Mouse (Mus musculus): Measurements from ENCODE around the gene Lrrfip1. TPM values are rescaled to one million over a fixed set of nuclear protein-coding genes. Genes with fewer than 3 reads are reported as not detected.

Lrrfip1 gene
- polyA plus RNA-seq, 1 experiment, result 38.1 TPM

DNA sequence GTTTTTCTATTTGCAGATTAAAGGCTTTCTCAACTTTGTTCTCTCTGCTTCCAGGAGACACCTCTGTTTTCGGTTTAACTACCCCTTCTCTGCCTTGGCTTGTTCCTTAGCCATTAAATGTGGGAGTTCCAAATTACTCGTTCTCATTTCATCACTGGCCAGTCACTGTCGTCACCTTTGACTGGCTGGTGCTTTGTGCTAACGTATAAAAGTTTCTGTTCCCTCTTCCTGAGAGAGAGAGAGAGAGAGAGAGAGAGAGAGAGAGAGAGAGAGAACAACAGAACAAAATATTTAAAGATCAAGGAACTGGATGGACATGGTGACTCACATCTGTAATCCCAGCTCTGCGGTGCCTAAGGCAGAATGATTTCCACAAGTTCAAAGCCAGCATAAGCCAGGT, 47.7 kb downstream of the Lrrfip1 start:
- TF ChIP-seq POLR2A (IDR thresholded peaks at IDR 0.05; ENCODE audit: borderline replicate concordance, extremely low read depth, low read depth, low read length) (no peak), CTCF (IDR thresholded peaks at IDR 0.05; ENCODE audit: insufficient read depth, low read length) (no peak)
- WGBS, result 57% methylated on average over 5 of the region's 5 CpGs

DNA sequence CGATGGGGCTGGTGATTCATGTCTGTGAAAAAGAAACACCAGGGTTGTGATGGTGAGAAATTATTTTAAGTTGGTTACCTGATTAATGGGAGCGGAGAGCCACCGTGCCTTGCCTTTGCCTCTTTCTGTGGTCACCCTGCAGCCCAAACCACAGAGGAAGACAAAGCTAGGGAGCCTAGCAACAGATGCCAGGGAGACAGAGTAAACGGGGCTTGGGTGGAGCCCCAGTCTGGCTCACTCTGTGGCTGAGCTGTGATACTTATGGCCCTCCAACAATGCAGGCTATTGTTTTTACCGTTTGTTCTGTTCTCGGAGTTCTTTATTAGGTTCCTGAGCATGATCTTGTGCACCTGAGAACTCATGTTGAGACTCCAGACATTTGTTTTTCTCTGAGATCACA, 50.8 kb downstream of the Lrrfip1 start:
- Histone ChIP-seq H3K4me3 (replicated peaks; ENCODE audit: extremely low read depth, low read depth, low read length) (no peak overlapping the region), H3K4me1 (ENCODE audit: control insufficient read depth, insufficient read depth, low read length) (peaks cover 7% of the 10 kb centered on the region)
- 40% methylated on average over 6 of the region's 6 CpGs for WGBS
- TF ChIP-seq POLR2A (IDR thresholded peaks at IDR 0.05; ENCODE audit: borderline replicate concordance, extremely low read depth, low read depth, low read length) (no peak), CTCF (IDR thresholded peaks at IDR 0.05; ENCODE audit: insufficient read depth, low read length) (no peak)
- DNase-seq, result no peak

More for the DNA sequence above, 47.7 kb downstream of the Lrrfip1 start:
- Histone ChIP-seq H3K4me1 (ENCODE audit: control insufficient read depth, insufficient read depth, low read length) (peaks cover 19% of the 10 kb centered on the region), H3K4me3 (replicated peaks; ENCODE audit: extremely low read depth, low read depth, low read length) (no peak overlapping the region)
- DNase-seq, result no peak

DNA sequence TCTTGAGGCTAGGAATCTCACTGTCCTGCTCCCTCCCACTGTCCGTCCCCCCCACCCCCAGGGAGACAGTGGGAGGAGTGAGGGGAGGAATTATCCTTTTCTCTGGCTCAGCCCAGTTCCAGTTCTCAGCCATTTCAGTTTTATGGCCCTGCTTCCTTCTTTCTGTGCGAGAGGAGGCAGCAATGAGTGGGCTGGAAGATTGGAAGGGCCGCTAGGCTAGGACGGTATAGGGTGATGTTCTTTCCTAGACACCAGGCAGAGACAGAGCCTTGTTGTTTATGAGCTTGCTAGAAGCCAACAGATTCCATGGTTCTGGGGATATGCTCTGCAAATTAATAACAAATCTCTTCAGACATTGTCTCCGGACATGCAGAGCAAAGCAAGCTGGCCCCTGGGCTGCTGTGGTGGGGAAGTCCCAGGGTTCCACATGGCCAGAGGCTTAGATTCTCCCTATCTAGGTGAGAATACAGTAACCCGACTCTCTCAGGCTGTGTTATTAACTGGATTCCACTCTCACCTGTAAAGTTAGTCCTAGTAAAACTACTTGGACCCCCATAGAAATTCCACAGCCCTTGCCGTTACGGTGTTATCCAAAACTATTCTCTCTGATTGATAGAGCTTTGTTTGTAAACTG, 53.0 kb downstream of the Lrrfip1 start:
- WGBS, result 72% methylated on average over 8 of the region's 8 CpGs
- TF ChIP-seq POLR2A (IDR thresholded peaks at IDR 0.05; ENCODE audit: borderline replicate concordance, extremely low read depth, low read depth, low read length) (no peak), CTCF (IDR thresholded peaks at IDR 0.05; ENCODE audit: insufficient read depth, low read length) (no peak)
- H3K4me1 ChIP-seq (ENCODE audit: control insufficient read depth, insufficient read depth, low read length), result peaks cover 13% of the 10 kb centered on the region
- no peak overlapping the region for H3K4me3 ChIP-seq (replicated peaks; ENCODE audit: extremely low read depth, low read depth, low read length)
- no peak for DNase-seq

DNA sequence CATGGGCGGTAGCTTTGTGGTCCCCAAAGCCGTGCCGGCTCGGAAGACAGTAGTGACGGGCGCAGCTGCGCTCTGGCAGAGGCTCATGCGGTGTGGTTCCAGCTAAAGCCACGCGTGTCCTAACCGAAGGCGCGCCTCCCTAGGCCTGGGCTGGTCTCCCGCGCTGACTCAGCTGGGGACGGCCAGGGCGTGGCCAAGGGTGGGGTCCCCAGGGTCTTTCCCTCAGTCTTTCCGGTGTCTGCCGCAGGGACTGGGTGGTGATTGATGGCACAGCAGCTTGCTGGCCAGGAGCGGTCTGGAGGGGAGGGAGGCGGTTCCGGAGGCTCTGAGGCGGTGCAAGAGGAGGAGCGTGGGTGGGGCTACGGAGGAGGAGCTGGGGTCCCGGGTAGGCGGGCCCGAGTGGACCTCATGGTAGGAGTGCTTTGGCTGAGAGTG, 54.2 kb downstream of the Lrrfip1 start:
- peaks cover 20% of the 10 kb centered on the region for H3K4me1 ChIP-seq (ENCODE audit: control insufficient read depth, insufficient read depth, low read length)
- DNase-seq, result peak; percentile 94
- TF ChIP-seq CTCF (IDR thresholded peaks at IDR 0.05; ENCODE audit: insufficient read depth, low read length), result no peak
- peak; percentile 14; the same call in 1 of the 2 replicates for TF ChIP-seq POLR2A (IDR thresholded peaks at IDR 0.05; ENCODE audit: borderline replicate concordance, extremely low read depth, low read depth, low read length)
- under 1% methylated on average over 28 of the region's 28 CpGs for WGBS
- H3K4me3 ChIP-seq (replicated peaks; ENCODE audit: extremely low read depth, low read depth, low read length), result peak overlapping the region; percentile 83

DNA sequence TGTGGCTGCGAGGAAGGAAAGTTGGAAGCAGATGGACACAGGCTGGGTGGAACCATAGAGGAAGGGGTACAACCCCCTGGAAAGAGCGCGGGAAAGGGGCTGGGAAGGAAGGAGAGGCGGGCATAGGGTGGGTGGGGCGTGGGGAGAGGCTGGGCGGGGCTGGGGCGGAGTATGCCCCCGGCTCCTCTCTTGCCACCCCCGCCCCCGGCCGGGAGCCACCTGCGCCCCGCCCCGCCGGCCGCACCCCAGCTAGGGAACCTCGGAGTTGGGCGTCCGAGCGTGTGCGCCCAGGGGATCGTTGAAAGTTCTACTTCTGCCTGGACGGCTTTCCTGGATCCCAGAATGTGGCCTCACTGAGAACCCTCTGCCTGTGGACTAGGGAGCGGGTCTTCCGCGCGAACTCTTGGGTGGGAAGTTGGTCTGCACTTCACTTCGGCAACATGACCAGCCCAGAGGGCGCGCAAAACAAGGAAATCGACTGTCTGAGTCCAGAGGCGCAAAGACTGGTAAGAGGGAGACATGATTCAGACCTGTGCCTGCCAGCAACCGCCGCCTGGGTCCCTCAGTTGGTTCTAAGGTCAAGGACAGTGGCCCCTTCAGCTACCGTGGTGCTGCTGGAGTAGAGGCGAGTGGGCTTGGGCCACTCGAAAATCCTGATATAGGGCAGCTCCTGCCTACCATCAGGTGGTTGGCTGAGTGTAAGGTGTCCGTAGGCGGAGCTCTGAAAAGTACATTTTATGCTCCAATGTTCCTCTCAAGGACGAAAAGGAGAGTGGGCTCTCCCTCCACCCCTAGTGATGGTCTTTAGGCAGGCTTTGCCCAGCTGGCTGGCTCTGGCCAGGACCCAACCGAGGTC, 54.9 kb downstream of the Lrrfip1 start:
- DNase-seq, result peak; percentile 82
- WGBS, result 4% methylated on average over 37 of the region's 41 CpGs
- TF ChIP-seq CTCF (IDR thresholded peaks at IDR 0.05; ENCODE audit: insufficient read depth, low read length) (no peak), POLR2A (IDR thresholded peaks at IDR 0.05; ENCODE audit: borderline replicate concordance, extremely low read depth, low read depth, low read length) (peak; percentile 54)
- peak overlapping the region; percentile 86 for H3K4me3 ChIP-seq (replicated peaks; ENCODE audit: extremely low read depth, low read depth, low read length)
- peaks cover 22% of the 10 kb centered on the region for H3K4me1 ChIP-seq (ENCODE audit: control insufficient read depth, insufficient read depth, low read length)

DNA sequence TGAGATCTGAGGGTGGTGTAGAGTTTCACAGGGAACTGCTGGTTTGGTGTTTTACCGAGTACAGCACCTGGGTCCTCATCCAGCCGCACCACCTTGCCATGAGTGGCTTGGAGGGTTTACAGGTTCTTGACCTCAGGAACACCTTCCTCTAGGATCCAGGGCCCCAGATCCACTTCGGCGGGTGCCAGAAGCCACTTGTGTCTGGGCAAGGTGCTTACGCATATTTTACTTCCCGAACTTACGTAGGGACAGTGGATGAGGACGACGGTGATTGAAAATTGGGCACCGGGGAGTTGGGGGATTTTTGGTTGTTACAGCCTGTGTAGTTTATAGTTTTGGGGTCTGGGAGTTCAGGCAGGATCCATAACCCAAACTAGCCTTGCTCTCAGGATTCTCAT, 55.5 kb downstream of the Lrrfip1 start:
- Histone ChIP-seq H3K4me1 (ENCODE audit: control insufficient read depth, insufficient read depth, low read length) (peaks cover 22% of the 10 kb centered on the region), H3K4me3 (replicated peaks; ENCODE audit: extremely low read depth, low read depth, low read length) (peak overlapping the region; percentile 86)
- WGBS, result 29% methylated on average over 10 of the region's 10 CpGs
- TF ChIP-seq POLR2A (IDR thresholded peaks at IDR 0.05; ENCODE audit: borderline replicate concordance, extremely low read depth, low read depth, low read length), result no peak
- no peak for TF ChIP-seq CTCF (IDR thresholded peaks at IDR 0.05; ENCODE audit: insufficient read depth, low read length)
- DNase-seq, result no peak

DNA sequence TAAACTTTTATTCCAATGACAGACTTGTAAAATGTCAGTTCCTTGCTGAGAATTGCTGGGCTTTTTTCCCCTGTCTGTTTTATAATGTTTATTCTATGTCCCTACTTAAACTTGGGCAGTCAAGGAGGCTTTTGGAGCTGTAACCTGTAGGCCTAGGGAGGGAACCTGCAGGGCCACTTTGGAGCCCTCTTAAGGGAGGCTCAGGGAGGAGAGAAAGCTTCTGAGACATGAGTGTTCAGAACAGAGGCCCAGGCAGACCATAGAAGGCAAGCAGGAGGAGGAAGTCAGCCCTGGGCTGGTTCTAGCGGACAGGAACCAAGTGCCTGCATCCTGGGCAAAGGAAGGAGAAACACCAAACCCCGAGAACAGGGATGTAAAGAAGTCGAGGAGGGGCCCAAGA, 56.3 kb downstream of the Lrrfip1 start:
- Histone ChIP-seq H3K4me1 (ENCODE audit: control insufficient read depth, insufficient read depth, low read length) (peaks cover 28% of the 10 kb centered on the region), H3K4me3 (replicated peaks; ENCODE audit: extremely low read depth, low read depth, low read length) (peak overlapping the region; percentile 37)
- WGBS, result 21% methylated on average over 3 of the region's 3 CpGs
- TF ChIP-seq POLR2A (IDR thresholded peaks at IDR 0.05; ENCODE audit: borderline replicate concordance, extremely low read depth, low read depth, low read length) (peak; percentile 32; the same call in 1 of the 2 replicates), CTCF (IDR thresholded peaks at IDR 0.05; ENCODE audit: insufficient read depth, low read length) (no peak)
- peak; percentile 78 for DNase-seq

DNA sequence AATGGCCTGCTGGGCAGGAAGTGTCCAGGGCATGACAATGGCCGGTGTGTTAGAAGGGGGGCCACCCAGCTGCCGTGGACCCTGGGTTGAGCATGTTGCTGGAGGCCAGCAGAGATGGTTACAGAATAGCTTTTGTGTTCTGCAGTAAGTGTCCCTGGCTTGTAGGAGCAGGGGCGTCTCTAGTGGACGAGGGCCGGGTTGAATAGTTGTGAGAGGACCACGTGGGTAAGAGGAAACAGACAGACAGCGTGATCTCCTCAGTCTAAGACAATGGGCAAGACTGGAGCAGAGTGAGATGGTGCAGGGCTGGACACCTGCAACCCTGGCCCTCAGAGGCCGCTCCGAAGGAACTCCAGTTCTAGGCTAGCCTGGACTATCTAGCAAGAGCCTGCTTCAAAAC, 57.2 kb downstream of the Lrrfip1 start:
- 26% methylated on average over 9 of the region's 9 CpGs for WGBS
- no peak for TF ChIP-seq POLR2A (IDR thresholded peaks at IDR 0.05; ENCODE audit: borderline replicate concordance, extremely low read depth, low read depth, low read length)
- TF ChIP-seq CTCF (IDR thresholded peaks at IDR 0.05; ENCODE audit: insufficient read depth, low read length), result no peak
- no peak overlapping the region for H3K4me3 ChIP-seq (replicated peaks; ENCODE audit: extremely low read depth, low read depth, low read length)
- DNase-seq, result no peak
- H3K4me1 ChIP-seq (ENCODE audit: control insufficient read depth, insufficient read depth, low read length), result peaks cover 30% of the 10 kb centered on the region

DNA sequence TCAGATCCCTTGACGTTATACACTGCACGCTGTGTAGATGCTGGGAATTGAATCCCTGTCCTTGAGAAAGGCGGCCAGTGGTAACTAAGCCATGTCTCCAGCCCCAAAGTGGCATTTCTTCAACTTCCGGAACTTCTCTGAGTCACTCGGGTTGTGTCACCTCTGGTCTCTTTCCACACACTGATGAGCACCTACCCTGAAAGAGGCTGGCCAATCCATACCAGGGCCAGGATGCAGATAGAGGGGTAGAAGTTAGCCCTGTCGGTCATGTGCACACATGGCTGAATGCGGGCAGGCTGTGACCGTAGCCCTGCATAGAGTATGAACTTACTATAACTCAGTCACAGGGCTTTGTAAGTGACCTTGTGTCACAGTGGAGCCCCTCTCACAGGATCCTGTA, 57.9 kb downstream of the Lrrfip1 start:
- no peak for DNase-seq
- 46% methylated on average over 8 of the region's 8 CpGs for WGBS
- no peak for TF ChIP-seq CTCF (IDR thresholded peaks at IDR 0.05; ENCODE audit: insufficient read depth, low read length)
- no peak for TF ChIP-seq POLR2A (IDR thresholded peaks at IDR 0.05; ENCODE audit: borderline replicate concordance, extremely low read depth, low read depth, low read length)
- no peak overlapping the region for H3K4me3 ChIP-seq (replicated peaks; ENCODE audit: extremely low read depth, low read depth, low read length)
- peaks cover 35% of the 10 kb centered on the region for H3K4me1 ChIP-seq (ENCODE audit: control insufficient read depth, insufficient read depth, low read length)

Measured in lung, adult 2 months (tissue).